Mouse (Mus musculus): ENCODE measurements around the gene Sars. TPM values are rescaled to one million over a fixed set of nuclear protein-coding genes. Genes with fewer than 3 reads are reported as not detected.

The Sars gene
- polyA plus RNA-seq (2017; shearing (Covaris generic)) = 150 TPM

DNA sequence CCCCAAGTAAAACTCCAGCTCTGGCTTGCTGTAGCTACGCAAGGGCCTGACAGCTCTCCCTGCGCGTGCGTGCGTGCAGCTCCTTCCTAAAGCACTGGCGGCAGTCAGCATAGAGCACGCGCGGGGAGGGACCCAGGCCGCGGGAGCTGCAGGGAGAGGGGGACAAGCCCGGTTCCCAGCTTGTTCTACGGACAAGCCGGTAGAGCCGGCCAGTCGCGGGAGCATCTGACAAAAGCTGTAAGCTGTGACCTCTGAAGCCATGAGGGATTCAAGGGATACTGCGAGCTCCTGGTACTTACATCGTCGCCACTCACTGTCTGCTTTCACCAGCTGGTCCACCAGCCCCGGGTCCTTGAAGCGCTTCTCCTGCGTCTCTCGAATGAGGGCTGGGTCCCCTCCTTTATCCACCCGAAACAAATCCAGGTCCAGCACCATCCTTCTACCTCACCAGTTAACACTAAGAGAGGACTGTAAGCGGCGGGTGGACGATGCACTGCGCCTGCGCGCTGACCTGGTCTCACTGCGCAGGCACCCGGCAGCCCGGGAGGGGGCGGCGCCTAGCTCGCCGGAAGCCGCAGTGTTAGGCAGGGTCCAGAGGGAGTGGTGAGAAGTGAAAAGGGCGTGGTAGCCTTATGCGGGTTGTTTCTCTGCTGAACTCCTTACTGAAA is at the start of gene Sars:
Sars (minus strand) TSS at position 512 of the 668 bp plus-strand sequence.

DNA sequence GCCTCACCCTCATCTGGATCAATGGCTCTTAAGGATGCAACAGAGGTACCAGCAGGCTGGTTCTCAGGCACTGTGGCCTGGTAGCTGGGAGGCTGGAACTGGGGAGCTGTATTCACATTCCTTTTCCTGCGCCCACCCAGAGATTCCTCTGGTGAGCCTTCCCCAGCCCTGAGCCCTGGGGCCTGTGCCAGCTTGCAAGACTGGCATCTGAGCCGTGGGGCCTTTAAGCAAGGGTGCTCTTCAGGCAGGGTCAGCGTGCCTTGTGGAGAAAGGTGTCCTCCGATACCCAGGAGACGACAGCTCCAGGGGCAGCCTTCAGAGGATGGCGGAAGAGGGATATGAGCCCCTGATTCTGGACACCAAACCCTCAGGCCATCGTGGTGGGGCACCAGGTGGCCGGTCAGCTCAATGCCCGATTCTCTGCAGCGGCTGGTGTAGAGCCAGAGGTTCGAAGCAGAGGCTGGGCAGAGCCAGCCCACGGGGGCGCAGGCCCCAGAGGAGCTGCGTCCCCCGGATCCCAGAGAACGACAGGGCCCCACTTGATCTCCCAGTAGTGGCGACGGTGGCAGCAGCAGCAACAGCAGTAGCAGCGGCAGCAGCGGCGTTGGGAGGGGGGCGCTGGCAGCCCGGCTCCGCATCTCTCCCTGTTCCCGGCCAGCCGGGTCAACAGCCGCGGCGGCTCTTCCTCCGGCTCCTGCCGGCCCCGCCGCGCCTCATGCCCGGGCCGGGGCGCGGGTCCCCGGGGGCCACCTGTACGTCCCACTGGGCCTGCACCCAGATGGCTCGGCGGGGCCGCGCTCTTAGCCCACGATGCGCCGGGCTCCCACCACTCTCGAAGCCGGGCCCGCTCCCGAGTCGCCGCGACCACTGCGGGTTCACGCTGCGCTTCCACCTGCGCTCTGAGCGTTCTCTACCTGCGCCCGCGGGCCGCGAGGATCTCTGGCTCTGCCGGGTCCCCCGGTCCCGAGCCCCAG is 29.9 kb downstream of the Sars start, which contains the start of gene Celsr2:
Celsr2 (minus strand) TSS at position 696 of the 974 bp plus-strand sequence.

DNA sequence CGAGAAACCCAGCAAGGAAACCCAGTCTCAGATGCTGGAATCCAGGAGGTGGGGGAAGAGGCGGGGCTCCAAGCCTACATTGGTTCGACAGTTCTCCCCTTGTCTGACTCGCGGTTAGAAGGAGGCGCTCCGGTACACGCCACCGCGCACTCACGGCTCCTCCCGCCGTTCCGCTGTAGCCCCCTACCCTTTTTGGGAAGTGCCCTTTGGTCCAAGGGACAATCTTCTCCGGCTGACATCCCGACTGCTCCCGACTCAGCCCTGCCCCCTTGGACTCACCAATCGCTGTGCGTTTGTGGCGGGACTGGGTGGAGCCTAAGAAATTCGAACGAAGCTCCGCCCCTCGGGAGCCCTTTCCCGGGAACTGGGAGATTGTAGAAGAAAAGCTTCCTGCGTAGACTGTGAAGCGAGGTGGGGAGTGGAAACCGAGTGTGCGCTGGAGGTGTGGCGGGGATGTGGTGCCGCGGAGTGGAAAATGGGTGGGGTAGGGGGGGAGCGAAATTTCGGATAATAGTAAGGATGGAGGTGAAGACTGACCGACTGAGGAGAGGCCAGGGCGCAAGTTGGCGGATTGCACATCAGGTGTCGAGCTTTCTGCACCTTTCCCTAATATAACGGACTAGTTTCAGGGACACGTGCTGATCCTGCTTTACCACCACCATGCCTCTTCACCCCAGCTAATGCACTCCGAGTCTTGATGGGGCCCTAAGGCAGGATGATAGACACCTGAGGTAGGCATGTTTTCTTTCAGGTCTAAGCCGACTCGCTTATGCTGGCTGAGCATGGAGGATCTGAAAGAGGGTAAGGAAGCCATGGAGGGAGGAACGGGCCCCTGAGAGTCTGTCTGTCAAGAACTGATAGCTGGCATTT is 61.3 kb downstream of the Sars start, which contains the start of gene Psrc1:
Psrc1 (plus strand) TSS at position 355 of the 870 bp plus-strand sequence.

Other genes with a start within 250 kb of the Sars start
- gene Cyb561d1, start 244.0 kb downstream of the Sars start, polyA plus RNA-seq (2017; shearing (Covaris generic)) = 19.6 TPM
- gene Atxn7l2, start 234.3 kb downstream of the Sars start, polyA plus RNA-seq (2017; shearing (Covaris generic)) = 24.0 TPM
- gene Sypl2, start 218.6 kb downstream of the Sars start, polyA plus RNA-seq (2017; shearing (Covaris generic)) = not detected
- 62.3 TPM for gene Psma5, start 188.3 kb downstream of the Sars start, polyA plus RNA-seq (2017; shearing (Covaris generic))
- not detected for gene Sort1, start 161.1 kb downstream of the Sars start, polyA plus RNA-seq (2017; shearing (Covaris generic))
- not detected for gene Mybphl, start 80.3 kb downstream of the Sars start, polyA plus RNA-seq (2017; shearing (Covaris generic))
- gene Psrc1, start 61.4 kb downstream of the Sars start, polyA plus RNA-seq (2017; shearing (Covaris generic)) = 0.27 TPM
- 1.1 TPM for gene Celsr2, start 29.7 kb downstream of the Sars start, polyA plus RNA-seq (2017; shearing (Covaris generic))
- gene 1700013F07Rik, start 88.9 kb upstream of the Sars start, polyA plus RNA-seq (2017; shearing (Covaris generic)) = not detected
- gene 5330417C22Rik, start 91.3 kb upstream of the Sars start, polyA plus RNA-seq (2017; shearing (Covaris generic)) = 0.06 TPM
- gene Tmem167b, start 117.3 kb upstream of the Sars start, polyA plus RNA-seq (2017; shearing (Covaris generic)) = 47.1 TPM
- 34.2 TPM for gene Taf13, start 126.5 kb upstream of the Sars start, polyA plus RNA-seq (2017; shearing (Covaris generic))
- gene Wdr47, start 146.1 kb upstream of the Sars start, polyA plus RNA-seq (2017; shearing (Covaris generic)) = 17.4 TPM
- 44.3 TPM for gene Clcc1, start 208.7 kb upstream of the Sars start, polyA plus RNA-seq (2017; shearing (Covaris generic))

Data from naive thymus-derived CD4-positive, alpha-beta T cell, adult 5 months (primary cell).